Mouse (Mus musculus) lung, adult 2 months (tissue): ENCODE results near the gene Rnf182.

Source experiments
- CTCF ChIP-seq: fragments of 200-500 bp; IDR thresholded peaks from 2 replicates; pipeline ENCODE4 v1.5.1; 2011; ENCODE audit warnings: mild to moderate bottlenecking, low read length, control low read depth; ENCODE audit not compliant: insufficient read depth
- POLR2A ChIP-seq: fragments of 200-500 bp; IDR thresholded peaks from 2 replicates; pipeline ENCODE4 v1.6.1; 2011; ENCODE audit warnings: low read depth, mild to moderate bottlenecking, control low read depth, low read length, borderline replicate concordance; ENCODE audit errors: extremely low read depth

DNA sequence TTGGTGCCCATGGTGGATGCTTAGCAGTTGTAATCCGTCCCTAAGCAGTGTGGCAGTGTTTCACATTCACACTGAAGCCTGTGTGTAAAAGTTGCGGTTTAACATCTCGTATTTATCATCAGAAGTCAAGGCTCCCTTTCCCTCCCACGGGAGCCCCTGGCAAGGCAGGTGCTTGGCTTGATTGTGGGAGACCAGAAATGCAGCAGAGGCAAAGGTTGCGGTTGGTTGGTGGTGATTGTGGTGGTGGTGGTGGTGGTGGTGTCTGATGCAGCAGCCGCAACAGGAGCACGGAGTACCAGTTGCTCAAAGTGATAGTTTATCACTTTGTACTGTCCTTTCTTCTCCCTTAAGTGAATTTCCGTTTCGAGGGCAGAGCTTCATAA lies 325 bp upstream of the Rnf182 start:
- TF ChIP-seq CTCF (no peak), POLR2A (no peak)
